Mouse (Mus musculus) MEL (cell line): ENCODE results near the gene Ppm1d. TPM values are rescaled to one million over a fixed set of nuclear protein-coding genes. Genes with fewer than 3 reads are reported as not detected.
A peak's percentile ranks its signal among the peaks of the same experiment; 100 is the strongest.

Experiments
- DNase-seq: peaks from one replicate; pipeline ENCODE4 v3.0.0; 2011; ENCODE audit warnings: low read depth, low spot score
- H3K27ac ChIP-seq: 2 replicates; pipeline ENCODE4 v1.5.1; 2012; ENCODE audit warnings: low read depth, mild to moderate bottlenecking, control low read depth, low read length, moderate library complexity; ENCODE audit not compliant: control insufficient read depth
- H3K27me3 ChIP-seq, 2 experiments: fragments of 150-350 bp in 1 of 2; sonication (generic) in 1 of 2; 2 replicates each; pipeline ENCODE4 v1.6.1; 2012; ENCODE audit warnings: low read length in 2 of 2, mild to moderate bottlenecking in 2 of 2, improper control_type of control experiment in 1 of 2, moderate library complexity in 1 of 2; ENCODE audit not compliant: insufficient read depth in 2 of 2, control insufficient read depth in 1 of 2
- H3K36me3 ChIP-seq, 2 experiments: 2 replicates each; pipeline ENCODE4 v1.6.1; 2012 to 2014; ENCODE audit warnings: low read length in 2 of 2, improper control_type of control experiment in 1 of 2, inconsistent platforms in 1 of 2, mild to moderate bottlenecking in 1 of 2; ENCODE audit not compliant: insufficient read depth in 2 of 2, control insufficient read depth in 1 of 2
- H3K4me1 ChIP-seq, 2 experiments: fragments of 150-350 bp in 1 of 2; sonication (generic) in 1 of 2; 2 replicates each; pipeline ENCODE4 v1.6.1; 2012; ENCODE audit warnings: low read length in 2 of 2, improper control_type of control experiment in 1 of 2, mild to moderate bottlenecking in 1 of 2; ENCODE audit not compliant: insufficient read depth in 2 of 2, control insufficient read depth in 1 of 2
- H3K4me3 ChIP-seq, 2 experiments: fragments of 150-350 bp in 1 of 2; sonication (generic) in 1 of 2; 2 replicates each; pipeline ENCODE4 v1.5.1; 2012; ENCODE audit warnings: low read depth in 2 of 2, low read length in 2 of 2, mild to moderate bottlenecking in 2 of 2, moderate library complexity in 2 of 2, control low read depth in 1 of 2, improper control_type of control experiment in 1 of 2; ENCODE audit not compliant: control insufficient read depth in 1 of 2, insufficient read depth in 1 of 2
- H3K79me2 ChIP-seq: 2 replicates; pipeline ENCODE4 v1.6.1; 2012; ENCODE audit warnings: mild to moderate bottlenecking, low read length, moderate library complexity; ENCODE audit not compliant: control insufficient read depth, poor library complexity, insufficient read depth
- H3K9ac ChIP-seq: 2 replicates; pipeline ENCODE4 v1.6.1; 2012; ENCODE audit warnings: low read depth, mild to moderate bottlenecking, control low read depth, low read length, moderate library complexity; ENCODE audit not compliant: control insufficient read depth, poor library complexity, severe bottlenecking
- H3K9me3 ChIP-seq: fragments of 150-350 bp; sonication (generic); replicated peaks from 2 replicates; pipeline ENCODE4 v1.6.1; 2012; ENCODE audit warnings: mild to moderate bottlenecking, low read length, improper control_type of control experiment, moderate library complexity; ENCODE audit not compliant: insufficient read depth
- BHLHE40 ChIP-seq: IDR thresholded peaks from 2 replicates; pipeline ENCODE4 v1.6.1; 2012; ENCODE audit warnings: low read depth, mild to moderate bottlenecking, inconsistent platforms, low read length, improper control_type of control experiment, borderline replicate concordance
- CHD1 ChIP-seq: IDR thresholded peaks from 2 replicates; pipeline ENCODE4 v1.6.1; 2012; ENCODE audit warnings: low read depth, mild to moderate bottlenecking, inconsistent platforms, low read length, improper control_type of control experiment
- CHD2 ChIP-seq: IDR thresholded peaks from 2 replicates; pipeline ENCODE4 v1.6.1; 2011; ENCODE audit warnings: low read length, improper control_type of control experiment
- CTCF ChIP-seq, 3 experiments: IDR thresholded peaks in 2 of 3; conservative IDR thresholded peaks in 1 of 3; 2 replicates each; pipeline ENCODE4 v1.5.1; 2011 to 2012; ENCODE audit warnings: low read length in 3 of 3, low read depth in 2 of 3, mild to moderate bottlenecking in 2 of 3, improper control_type of control experiment in 1 of 3, inconsistent platforms in 1 of 3, mixed read lengths in 1 of 3, moderate library complexity in 1 of 3; ENCODE audit not compliant: control insufficient read depth in 1 of 3, insufficient read depth in 1 of 3, poor library complexity in 1 of 3, severe bottlenecking in 1 of 3
- E2F4 ChIP-seq: IDR thresholded peaks from 2 replicates; pipeline ENCODE4 v1.6.1; 2011; ENCODE audit warnings: low read depth, low read length, improper control_type of control experiment, borderline replicate concordance
- ELF1 ChIP-seq: IDR thresholded peaks from 2 replicates; pipeline ENCODE4 v1.6.1; 2014; ENCODE audit warnings: low read depth, mild to moderate bottlenecking, inconsistent platforms, low read length, improper control_type of control experiment, moderate library complexity
- EP300 ChIP-seq, 2 experiments: IDR thresholded peaks; 2 replicates each; pipeline ENCODE4 v1.6.1; 2011; ENCODE audit warnings: improper control_type of control experiment in 2 of 2, low read length in 2 of 2, low read depth in 1 of 2, mild to moderate bottlenecking in 1 of 2
- ETS1 ChIP-seq: IDR thresholded peaks from 2 replicates; pipeline ENCODE4 v1.6.1; 2012; ENCODE audit warnings: low read depth, mild to moderate bottlenecking, inconsistent platforms, low read length, improper control_type of control experiment, moderate library complexity
- GABPA ChIP-seq: IDR thresholded peaks from 2 replicates; pipeline ENCODE4 v1.6.1; 2012; ENCODE audit warnings: low read depth, mild to moderate bottlenecking, inconsistent platforms, low read length, improper control_type of control experiment, moderate library complexity
- GATA1 ChIP-seq: IDR thresholded peaks from 2 replicates; pipeline ENCODE4 v1.6.1; 2011; ENCODE audit warnings: low read depth, low read length, improper control_type of control experiment
- HCFC1 ChIP-seq: IDR thresholded peaks from 2 replicates; pipeline ENCODE4 v1.6.1; 2012; ENCODE audit warnings: low read depth, mild to moderate bottlenecking, inconsistent platforms, low read length, improper control_type of control experiment, moderate library complexity
- JUND ChIP-seq: IDR thresholded peaks from 2 replicates; pipeline ENCODE4 v1.6.1; 2011; ENCODE audit warnings: low read depth, mild to moderate bottlenecking, improper control_type of control experiment, low read length
- KAT2A ChIP-seq: conservative IDR thresholded peaks from 2 replicates; pipeline ENCODE4 v1.6.1; 2012; ENCODE audit warnings: low read depth, low read length, improper control_type of control experiment, inconsistent platforms
- MAFK ChIP-seq: IDR thresholded peaks from 2 replicates; pipeline ENCODE4 v1.6.1; 2011; ENCODE audit warnings: low read depth, mild to moderate bottlenecking, low read length, improper control_type of control experiment, borderline replicate concordance
- MAX ChIP-seq: IDR thresholded peaks from 2 replicates; pipeline ENCODE4 v1.6.1; 2011; ENCODE audit warnings: low read length, improper control_type of control experiment
- MAZ ChIP-seq: IDR thresholded peaks from 2 replicates; pipeline ENCODE4 v1.6.1; 2012; ENCODE audit warnings: low read depth, mild to moderate bottlenecking, inconsistent platforms, low read length, improper control_type of control experiment
- MEF2A ChIP-seq: IDR thresholded peaks from 2 replicates; pipeline ENCODE4 v1.6.1; 2014; ENCODE audit warnings: low read depth, mild to moderate bottlenecking, inconsistent platforms, low read length, improper control_type of control experiment; ENCODE audit not compliant: poor library complexity, insufficient replicate concordance, severe bottlenecking; ENCODE audit errors: extremely low read depth
- MXI1 ChIP-seq: IDR thresholded peaks from 2 replicates; pipeline ENCODE4 v1.6.1; 2011; ENCODE audit warnings: mild to moderate bottlenecking, low read depth, low read length, improper control_type of control experiment
- MYC ChIP-seq: IDR thresholded peaks from 2 replicates; pipeline ENCODE4 v1.6.1; 2011; ENCODE audit warnings: low read depth, mild to moderate bottlenecking, low read length, improper control_type of control experiment, moderate library complexity
- NELFE ChIP-seq: IDR thresholded peaks from 2 replicates; pipeline ENCODE4 v1.6.1; 2011; ENCODE audit warnings: low read depth, low read length, improper control_type of control experiment
- NRF1 ChIP-seq: IDR thresholded peaks from 2 replicates; pipeline ENCODE4 v1.6.1; 2014; ENCODE audit warnings: low read depth, mild to moderate bottlenecking, inconsistent platforms, low read length, improper control_type of control experiment, moderate library complexity; ENCODE audit not compliant: poor library complexity, insufficient read depth, severe bottlenecking
- POLR2A ChIP-seq, 2 experiments: IDR thresholded peaks; 2 replicates each; pipeline ENCODE4 v1.6.1; 2011 to 2012; ENCODE audit warnings: low read length in 2 of 2, mild to moderate bottlenecking in 2 of 2, control low read depth in 1 of 2, improper control_type of control experiment in 1 of 2, low read depth in 1 of 2, moderate library complexity in 1 of 2; ENCODE audit not compliant: control insufficient read depth in 1 of 2, insufficient read depth in 1 of 2, poor library complexity in 1 of 2
- POLR2AphosphoS2 ChIP-seq: IDR thresholded peaks from 2 replicates; pipeline ENCODE4 v1.6.1; 2011; ENCODE audit warnings: low read length, improper control_type of control experiment
- POLR2AphosphoS5 ChIP-seq: IDR thresholded peaks from 2 replicates; pipeline ENCODE4 v1.6.1; 2012; ENCODE audit warnings: low read depth, borderline replicate concordance, mild to moderate bottlenecking, inconsistent platforms, low read length, moderate library complexity, mixed read lengths
- RAD21 ChIP-seq: IDR thresholded peaks from 2 replicates; pipeline ENCODE4 v1.6.1; 2011; ENCODE audit warnings: mild to moderate bottlenecking, low read depth, low read length, improper control_type of control experiment
- RCOR1 ChIP-seq: IDR thresholded peaks from 2 replicates; pipeline ENCODE4 v1.6.1; 2012; ENCODE audit warnings: low read depth, mild to moderate bottlenecking, inconsistent platforms, low read length, improper control_type of control experiment
- SIN3A ChIP-seq: IDR thresholded peaks from 2 replicates; pipeline ENCODE4 v1.6.1; 2012; ENCODE audit warnings: low read length, improper control_type of control experiment, inconsistent platforms
- SMC3 ChIP-seq: IDR thresholded peaks from 2 replicates; pipeline ENCODE4 v1.6.1; 2011; ENCODE audit warnings: low read depth, low read length, improper control_type of control experiment
- TAL1 ChIP-seq: IDR thresholded peaks from 2 replicates; pipeline ENCODE4 v1.6.1; 2012; ENCODE audit warnings: mild to moderate bottlenecking, inconsistent platforms, low read length, moderate library complexity, mixed read lengths
- TBP ChIP-seq: IDR thresholded peaks from 2 replicates; pipeline ENCODE4 v1.8.0; 2011; ENCODE audit warnings: low read depth, low read length, improper control_type of control experiment
- TCF12 ChIP-seq: IDR thresholded peaks from 2 replicates; pipeline ENCODE4 v1.6.1; 2014; ENCODE audit warnings: low read depth, mild to moderate bottlenecking, inconsistent platforms, low read length, improper control_type of control experiment, moderate library complexity
- UBTF ChIP-seq: IDR thresholded peaks from 2 replicates; pipeline ENCODE4 v1.6.1; 2012; ENCODE audit warnings: low read depth, mild to moderate bottlenecking, inconsistent platforms, low read length, improper control_type of control experiment, moderate library complexity, borderline replicate concordance; ENCODE audit not compliant: insufficient read depth
- USF1 ChIP-seq: IDR thresholded peaks from 2 replicates; pipeline ENCODE4 v1.6.1; 2014; ENCODE audit warnings: low read depth, mild to moderate bottlenecking, inconsistent platforms, low read length, improper control_type of control experiment, moderate library complexity
- USF2 ChIP-seq, 2 experiments: IDR thresholded peaks; 2 replicates each; pipeline ENCODE4 v1.6.1; 2011 to 2012; ENCODE audit warnings: improper control_type of control experiment in 2 of 2, low read length in 2 of 2, borderline replicate concordance in 1 of 2, inconsistent platforms in 1 of 2, low read depth in 1 of 2, mild to moderate bottlenecking in 1 of 2; ENCODE audit not compliant: insufficient read depth in 1 of 2
- ZC3H11A ChIP-seq: IDR thresholded peaks from 2 replicates; pipeline ENCODE4 v1.6.1; 2012; ENCODE audit warnings: low read depth, mild to moderate bottlenecking, inconsistent platforms, low read length, improper control_type of control experiment
- ZKSCAN1 ChIP-seq: IDR thresholded peaks from 2 replicates; pipeline ENCODE4 v1.6.1; 2012; ENCODE audit warnings: low read depth, mild to moderate bottlenecking, inconsistent platforms, low read length, improper control_type of control experiment, moderate library complexity
- ZNF384 ChIP-seq: IDR thresholded peaks from 2 replicates; pipeline ENCODE4 v1.6.1; 2012; ENCODE audit warnings: low read depth, mild to moderate bottlenecking, inconsistent platforms, low read length, improper control_type of control experiment
- polyA plus RNA-seq, 2 experiments: library from polyadenylated mRNA; stranded (reverse) in 1 of 2; unstranded in 1 of 2; fragments of >175 nt in 1 of 2; fragments of >200 nt in 1 of 2; gene quantifications; 2 replicates each; pipeline versions ENCODE4 v1.2.1 to v1.2.4; 2012; ENCODE audit warnings: low replicate concordance in 2 of 2, low read depth in 1 of 2; ENCODE audit not compliant: insufficient read length in 2 of 2, insufficient read depth in 1 of 2, missing spikeins in 1 of 2
- total RNA-seq: library from RNA; depleted of rRNA; stranded (reverse); fragments of 300-350 nt; gene quantifications from 2 replicates; pipeline ENCODE4 v1.2.3, GENCODE M21; 2012

Gene Ppm1d
- total and polyA plus RNA-seq, 3 experiments = 13.3 to 15.5 TPM; not detected in 1

DNA sequence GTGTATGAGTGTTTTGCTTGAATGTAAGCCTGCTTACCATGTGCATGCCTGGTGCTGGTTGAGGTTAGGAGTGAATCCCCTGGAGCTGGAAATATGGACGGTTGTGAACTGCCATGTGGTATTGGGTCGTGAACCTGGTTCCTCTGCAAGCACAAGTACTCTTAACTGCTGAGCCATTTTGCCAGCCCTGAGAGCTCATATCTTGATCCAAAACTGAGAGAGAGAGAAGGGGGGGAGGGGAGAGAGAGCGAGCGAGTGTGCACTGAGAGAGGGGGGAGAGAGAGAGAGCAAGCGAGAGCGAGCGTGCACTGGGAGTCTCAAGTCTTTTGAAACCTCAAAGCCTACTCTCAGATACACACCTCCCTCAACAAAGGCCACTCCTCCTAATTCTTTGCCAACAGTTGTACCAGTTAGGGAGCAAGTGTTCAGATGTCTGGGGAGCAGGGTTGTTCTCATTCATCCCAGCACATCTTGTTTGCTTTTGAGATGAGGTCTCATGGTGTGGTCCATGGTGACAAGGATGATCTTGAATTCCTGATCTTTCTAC is 29.1 kb downstream of the Ppm1d start:
- H3K9ac ChIP-seq = 0 out of 2 replicates have a peak overlapping the region, but pooled peaks have one; percentile 4
- peaks cover 12 to 13% of the 10 kb centered on the region in 2 experiments for H3K4me1 ChIP-seq
- DNase-seq = no peak
- no peaks in the 10 kb centered on the region for H3K27me3 ChIP-seq
- H3K36me3 ChIP-seq = peaks cover 3 to 38% of the 10 kb centered on the region in 2 experiments
- no peak overlapping the region; a peak in 1 of 4 replicates for H3K4me3 ChIP-seq
- no peaks in the 10 kb centered on the region for H3K9me3 ChIP-seq
- no peaks in the 10 kb centered on the region for H3K79me2 ChIP-seq
- peak overlapping the region; percentile 88 for H3K27ac ChIP-seq
- TF ChIP-seq BHLHE40 (peak; percentile 5; the same call in 1 of the 2 replicates), MAX (no peak), MAFK (no peak), ELF1 (no peak), USF1 (no peak), POLR2AphosphoS5 (no peak), ZNF384 (no peak), ZC3H11A (no peak), CTCF (IDR thresholded peaks at IDR 0.05 in 2 of 3, conservative IDR thresholded peaks at IDR 0.05 in 1 of 3; ENCODE audit: control insufficient read depth in 1 of 3, insufficient read depth in 1 of 3, low read depth in 2 of 3, low read length in 3 of 3, poor library complexity in 1 of 3, severe bottlenecking in 1 of 3) (no peak), SMC3 (no peak), ZKSCAN1 (no peak), JUND (0 out of 2 replicates have a peak, but pooled peaks have one; percentile 13), TCF12 (no peak), POLR2A (IDR thresholded peaks at IDR 0.05; ENCODE audit: control insufficient read depth in 1 of 2, insufficient read depth in 1 of 2, low read depth in 1 of 2, low read length in 2 of 2, poor library complexity in 1 of 2) (no peak), CHD2 (no peak; the same call in 1 of the 2 replicates), GATA1 (0 out of 2 replicates have a peak, but pooled peaks have one; percentile 11), RAD21 (no peak), MXI1 (no peak), TAL1 (no peak), UBTF (no peak), CHD1 (no peak), SIN3A (no peak), EP300 (IDR thresholded peaks at IDR 0.05; ENCODE audit: low read depth in 1 of 2, low read length in 2 of 2) (no peak; a peak in 1 of 4 replicates), MEF2A (no peak), MAZ (0 out of 2 replicates have a peak, but pooled peaks have one; percentile 63), HCFC1 (no peak), E2F4 (no peak), ETS1 (no peak), TBP (no peak), NRF1 (no peak), POLR2AphosphoS2 (no peak), USF2 (IDR thresholded peaks at IDR 0.05; ENCODE audit: borderline replicate concordance in 1 of 2, insufficient read depth in 1 of 2, low read depth in 1 of 2, low read length in 2 of 2) (no peak), RCOR1 (no peak; the same call in 1 of the 2 replicates), KAT2A (no peak), GABPA (no peak), MYC (0 out of 2 replicates have a peak, but pooled peaks have one; percentile 9), NELFE (no peak)
